Mouse (Mus musculus): ENCODE measurements around the gene Scgb2b7. TPM values are rescaled to one million over a fixed set of nuclear protein-coding genes. Genes with fewer than 3 reads are reported as not detected.
"Not testable (repeated sequence)": the region's sequence is repeated elsewhere in the genome, so short reads cannot be mapped to it uniquely, and the experiment has no call there.

Gene Scgb2b7
- polyA plus RNA-seq (2014; fragmentation: Nextera tagmentation; extraction: Ambion mirVana) = not detected in 2 replicates

- H3K36me3 ChIP-seq (ENCODE audit: control insufficient read depth, insufficient read depth, low read length); H3K27ac ChIP-seq (replicated peaks; ENCODE audit: low read depth, low read length); H3K9ac ChIP-seq (ENCODE audit: low read depth, low read length); ATAC-seq (ENCODE audit: low read depth); H3K4me1 ChIP-seq (ENCODE audit: control insufficient read depth, insufficient read depth, low read length); H3K4me2 ChIP-seq (ENCODE audit: low read depth, low read length); DNase-seq (ENCODE audit: low spot score); H3K27me3 ChIP-seq (replicated peaks; ENCODE audit: control insufficient read depth, insufficient read depth, low read length); H3K4me3 ChIP-seq (ENCODE audit: low read depth, low read length); H3K9me3 ChIP-seq (ENCODE audit: control insufficient read depth, low read length): not testable (repeated sequence)
Observed at GRCm38 (mm10) chr7:31705657-31706056, at the start of gene Scgb2b7. Scgb2b7 (minus strand) TSS chr7:31705757.

DNA sequence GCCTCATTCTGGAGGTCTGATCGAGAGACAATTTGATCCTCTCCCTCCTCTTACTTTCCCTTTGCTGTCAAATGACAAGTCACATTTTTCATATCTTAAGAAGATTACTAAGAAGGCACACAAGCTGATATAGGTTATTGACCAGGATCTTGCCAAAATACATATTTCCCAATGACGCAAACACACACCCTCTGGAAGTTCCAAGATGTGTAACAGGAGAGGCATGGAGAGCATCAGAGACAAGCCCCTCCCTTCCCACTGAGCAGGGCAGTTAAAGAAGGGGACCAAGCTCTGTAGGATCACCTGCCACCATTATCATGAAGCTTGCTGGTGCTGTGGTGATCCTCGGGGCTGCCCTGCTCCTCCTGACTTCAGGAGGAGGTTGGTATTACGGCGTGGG lies 6.8 kb upstream of the Scgb2b7 start, which contains the start of gene Scgb1b7:
Scgb1b7 (plus strand) TSS at position 301 of the 400 bp plus-strand sequence.
- H3K4me3 ChIP-seq (ENCODE audit: low read depth, low read length); DNase-seq (ENCODE audit: low spot score); ATAC-seq (ENCODE audit: low read depth); H3K9ac ChIP-seq (ENCODE audit: low read depth, low read length); H3K36me3 ChIP-seq (ENCODE audit: control insufficient read depth, insufficient read depth, low read length); H3K9me3 ChIP-seq (ENCODE audit: control insufficient read depth, low read length); H3K4me2 ChIP-seq (ENCODE audit: low read depth, low read length); H3K27me3 ChIP-seq (replicated peaks; ENCODE audit: control insufficient read depth, insufficient read depth, low read length); H3K27ac ChIP-seq (replicated peaks; ENCODE audit: low read depth, low read length); H3K4me1 ChIP-seq (ENCODE audit: control insufficient read depth, insufficient read depth, low read length): not testable (repeated sequence)
- WGBS = no CpG with 5 or more reads among the region's 5 CpGs

Other genes starting within 250 kb of the Scgb2b7 start
- gene Scgb1b7, start 6.9 kb upstream of the Scgb2b7 start, polyA plus RNA-seq (2014; fragmentation: Nextera tagmentation; extraction: Ambion mirVana) = not detected in 2 replicates

Data from embryonic facial prominence, embryonic 14.5 days (tissue).